31 mouse cellular contexts compared by ENCODE assay signal in the genomic region with DNA sequence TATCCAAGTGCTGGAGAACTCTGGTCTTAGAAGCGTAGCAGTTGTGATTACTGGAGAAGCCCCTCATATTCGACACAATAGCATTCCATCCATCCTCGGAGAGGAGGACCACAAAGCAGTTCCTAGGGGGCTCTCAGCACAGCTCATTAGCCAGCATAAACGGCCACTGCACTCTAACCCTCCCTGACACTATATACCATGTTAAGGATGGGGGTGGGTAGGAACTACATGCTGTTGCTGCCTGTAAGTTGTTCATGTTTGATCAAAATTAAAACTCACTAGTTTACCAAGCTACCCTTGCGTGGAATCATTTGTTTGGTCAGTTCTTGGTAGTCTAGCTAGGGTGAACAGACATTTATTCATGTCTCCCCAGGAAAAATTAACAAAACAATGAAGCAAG. TPM values are rescaled to one million over a fixed set of nuclear protein-coding genes. Genes with fewer than 3 reads are reported as not detected.
"Had no signal": no experiment of that assay in that cellular context is flagged by ENCODE, and none has a peak within 500 bp of the region (broad histone marks: within the 10 kb centered on the region; RNA-seq: fewer than 3 reads in every experiment).

No protein-coding gene starts in this region.

- H3K27me3 ChIP-seq: limb, embryonic 12.5 days; limb, embryonic 13.5 days; limb, embryonic 15.5 days; liver, embryonic 12.5 days; liver, embryonic 13.5 days; liver, embryonic 15.5 days; lung, embryonic 15.5 days; megakaryocyte, embryonic 14.5 days; midbrain, embryonic 12.5 days; midbrain, embryonic 13.5 days; midbrain, embryonic 15.5 days had no signal

- H3K36me3 ChIP-seq: midbrain, embryonic 15.5 days had no signal

- H3K4me3 ChIP-seq: left cerebral cortex, adult 2 months; limb, embryonic 10.5 days; limb, embryonic 12.5 days; limb, embryonic 13.5 days; limb, embryonic 15.5 days; liver, embryonic 12.5 days; liver, embryonic 13.5 days; liver, embryonic 15.5 days; lung, embryonic 15.5 days; midbrain, embryonic 10.5 days; midbrain, embryonic 12.5 days; midbrain, embryonic 13.5 days; midbrain, embryonic 15.5 days; myocyte had no signal

- DNase-seq: left cerebral cortex, postnatal 4 days; liver; liver, embryonic 13.5 days; liver, postnatal 0 days; lung, adult 18-20 months; lung, adult 2 months; lung, embryonic 14.5 days; lung, postnatal 10 days; lung, postnatal 14 days; lung, postnatal 36 days; lung, postnatal 4 days; midbrain, embryonic 14.5 days had no signal

- H3K27ac ChIP-seq: left cerebral cortex, adult 2 months; limb, embryonic 10.5 days; limb, embryonic 12.5 days; limb, embryonic 13.5 days; limb, embryonic 15.5 days; liver, embryonic 12.5 days; liver, embryonic 13.5 days; liver, embryonic 14.5 days; liver, embryonic 15.5 days; lung, embryonic 15.5 days; macrophage; midbrain, embryonic 10.5 days; midbrain, embryonic 12.5 days; midbrain, embryonic 13.5 days; midbrain, embryonic 15.5 days had no signal

RNA-seq across cellular contexts. Expression of a gene that starts 12.1 kb away (rescaled TPM):
- total RNA-seq: megakaryocyte progenitor cell, adult 5-6 weeks; megakaryocyte-erythroid progenitor cell, adult 5-6 weeks; monocyte, adult 5-6 weeks had no signal
- polyA plus RNA-seq: macrophage had no signal
